Mouse (Mus musculus) heart, adult 2 months (tissue): ENCODE measurements at regions not wholly inside any gene's neighbourhood (a gene's known extent, or its start where the extent isn't known, plus 50 kb on each side); places are given as distances from the start of the nearest gene placed in this dataset.
A peak's percentile ranks its signal among the peaks of the same experiment; 100 is the strongest.

Experiments used
- DNase-seq, 2 experiments: peaks; one replicate each; pipeline ENCODE4 v3.0.0; 2021
- H3K27ac ChIP-seq: fragments of 200-600 bp; 2 replicates; pipeline ENCODE4 v1.8.1; 2022
- H3K27me3 ChIP-seq: fragments of 200-500 bp; 2 replicates; pipeline ENCODE4 v1.6.1; 2012; ENCODE audit warnings: mild to moderate bottlenecking, low read length, inconsistent platforms, mixed read lengths; ENCODE audit not compliant: control insufficient read depth, insufficient read depth
- H3K36me3 ChIP-seq: fragments of 200-500 bp; 2 replicates; pipeline ENCODE4 v1.6.1; 2012; ENCODE audit warnings: low read length, inconsistent platforms; ENCODE audit not compliant: control insufficient read depth, insufficient read depth
- H3K4me1 ChIP-seq: fragments of 200-500 bp; 2 replicates; pipeline ENCODE4 v1.6.1; 2011; ENCODE audit warnings: low read length; ENCODE audit not compliant: control insufficient read depth, insufficient read depth
- H3K4me3 ChIP-seq: fragments of 200-600 bp; 2 replicates; pipeline ENCODE4 v1.8.1; 2022
- H3K79me2 ChIP-seq: fragments of 200-500 bp; replicated peaks from 2 replicates; pipeline ENCODE4 v1.6.1; 2012; ENCODE audit warnings: mild to moderate bottlenecking, inconsistent platforms, low read length, moderate library complexity, mixed read lengths; ENCODE audit not compliant: control insufficient read depth, insufficient read depth
- H3K9ac ChIP-seq: fragments of 200-500 bp; 2 replicates; pipeline ENCODE4 v1.6.1; 2012; ENCODE audit warnings: low read depth, mild to moderate bottlenecking, control low read depth, inconsistent platforms, low read length, mixed read lengths
- CTCF ChIP-seq: fragments of 200-600 bp; IDR thresholded peaks from 2 replicates; pipeline ENCODE4 v1.8.1; 2022; ENCODE audit warnings: antibody characterized with exemption, mild to moderate bottlenecking, moderate library complexity
- EP300 ChIP-seq: fragments of 200-500 bp; IDR thresholded peaks from 2 replicates; pipeline ENCODE4 v1.6.1; 2011; ENCODE audit warnings: low read depth, low read length, control low read depth; ENCODE audit not compliant: insufficient read depth
- POLR2A ChIP-seq: fragments of 200-500 bp; IDR thresholded peaks from 2 replicates; pipeline ENCODE4 v1.6.1; 2011; ENCODE audit warnings: mild to moderate bottlenecking, low read depth, low read length, control low read depth; ENCODE audit not compliant: insufficient read depth
- WGBS: fragments of 180-500 bp; shearing (Covaris S2); methylation state at CpG from one replicate; pipeline ENCODE4 v1.1.7; 2018; 5-methylcytosine and 5-hydroxymethylcytosine counted together
- intact Hi-C: fragments of 180-260 bp; cut with DNase I; formaldehyde crosslinking; loops from one replicate; pipeline ENCODE4 v1.15.1; 2025

DNA sequence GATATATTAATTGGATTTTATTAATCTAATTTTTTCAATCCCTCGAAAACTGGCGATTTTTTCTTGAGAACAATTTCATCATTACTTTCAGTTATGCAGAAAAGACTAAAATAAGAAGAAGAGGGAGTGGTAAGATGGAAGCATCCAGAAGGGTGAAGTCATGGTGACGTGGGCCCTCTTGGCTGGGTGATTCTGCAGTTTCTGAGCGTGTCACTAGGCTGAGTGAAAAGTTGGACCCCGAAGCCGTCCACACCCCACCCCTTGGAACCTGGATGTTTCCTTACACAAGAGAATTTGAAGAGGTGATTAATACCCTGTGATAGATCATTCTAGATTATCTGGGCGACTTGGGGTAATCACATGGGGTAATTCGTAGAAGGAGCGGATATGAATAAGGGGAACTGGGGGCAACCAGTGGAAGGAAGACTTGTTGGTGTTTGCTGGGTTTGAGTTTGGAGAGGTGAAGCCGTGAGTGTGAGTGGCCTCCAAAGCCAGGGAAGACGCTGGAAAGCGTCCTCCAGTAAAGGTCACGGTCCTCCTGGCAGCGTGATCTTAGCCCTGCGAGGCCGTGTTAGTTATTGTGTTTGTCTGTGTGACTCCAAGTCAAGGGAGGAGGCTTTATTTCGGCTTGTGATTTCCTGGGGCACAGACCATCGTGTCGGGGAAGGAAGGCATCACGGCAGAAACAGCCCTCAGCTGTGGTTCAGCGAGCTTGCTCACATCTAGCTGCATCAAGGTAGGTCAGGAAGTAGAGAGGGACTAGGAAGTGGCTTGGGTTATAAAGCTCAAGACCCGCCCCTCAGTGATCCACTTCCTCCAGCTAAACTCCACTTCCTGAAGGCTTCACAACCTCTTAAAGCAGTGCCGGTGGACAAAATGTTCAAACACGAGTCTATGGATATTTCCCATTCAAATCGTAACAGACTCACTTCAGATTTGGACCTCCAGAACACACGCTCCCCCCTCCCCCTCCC is 67.0 kb downstream of the Syf2 start:
- intact Hi-C loops = no loop called here
- Histone ChIP-seq H3K4me1 (peaks cover 6% of the 10 kb centered on the region), H3K27me3 (no peaks in the 10 kb centered on the region), H3K27ac (no peak overlapping the region), H3K9ac (no peak overlapping the region), H3K79me2 (no peaks in the 10 kb centered on the region), H3K4me3 (no peak overlapping the region), H3K36me3 (no peaks in the 10 kb centered on the region)
- TF ChIP-seq CTCF = no peak
- TF ChIP-seq EP300 = no peak
- DNase-seq = peak in 1 of 2 experiments; percentile 9
- WGBS = 85% methylated on average over 26 of the region's 26 CpGs

DNA sequence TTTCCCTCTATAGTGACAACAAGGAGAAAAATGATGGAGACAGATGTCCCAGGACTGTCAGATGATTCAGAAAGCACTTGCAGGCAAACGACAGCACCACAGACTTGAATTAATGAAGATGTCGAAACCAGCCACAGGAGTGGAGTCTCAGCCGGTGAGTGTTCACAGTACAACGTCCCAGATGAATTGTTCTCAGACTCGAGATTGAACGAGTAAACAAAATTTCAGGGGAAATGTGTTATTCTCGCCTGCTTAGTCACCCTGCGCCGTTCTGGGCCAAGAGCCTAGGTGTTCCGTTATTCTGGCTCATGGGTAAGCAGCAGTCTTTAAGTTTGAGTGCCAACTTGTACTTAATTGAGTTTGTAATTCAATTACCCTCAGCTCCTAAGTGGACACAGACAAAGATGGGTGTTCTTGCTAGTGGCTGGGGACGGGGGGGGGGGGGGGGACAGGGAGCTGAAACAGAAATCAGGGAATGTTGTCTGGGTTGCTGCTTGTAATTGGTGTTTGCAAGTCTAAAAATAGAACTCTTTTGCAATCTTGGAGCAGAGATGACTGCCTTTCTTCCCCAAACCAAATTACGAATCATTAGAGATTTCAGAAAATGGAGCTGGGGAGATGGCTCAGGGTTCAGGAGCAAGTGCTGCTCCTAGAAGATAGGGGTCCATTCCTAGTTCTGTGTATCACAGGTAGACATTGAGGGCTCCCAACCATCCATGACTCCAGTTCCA is 68.4 kb downstream of the Syf2 start:
- WGBS = 50% methylated on average over 12 of the region's 12 CpGs
- peak; percentile 37 to 57 for DNase-seq

GRCm38 (mm10) chr4:135002091-135002925 is 71.6 kb downstream of the Syf2 start:
- 0 out of 2 replicates have a peak overlapping the region, but pooled peaks have one; percentile 7 for H3K27ac ChIP-seq
- peak in 1 of 2 experiments; percentile 12 for DNase-seq
- intact Hi-C loops = no loop called here
- H3K4me3 ChIP-seq = no peak overlapping the region
- no peak overlapping the region for H3K9ac ChIP-seq
- H3K36me3 ChIP-seq = no peaks in the 10 kb centered on the region
- no peaks in the 10 kb centered on the region for H3K27me3 ChIP-seq
- H3K79me2 ChIP-seq = no peaks in the 10 kb centered on the region
- H3K4me1 ChIP-seq = peaks cover 6% of the 10 kb centered on the region
- 31% methylated on average over 16 of the region's 16 CpGs for WGBS
- TF ChIP-seq CTCF (no peak), EP300 (peak; percentile 58; the same call in 1 of the 2 replicates), POLR2A (peak; percentile 53)

More for the DNA sequence above, 68.4 kb downstream of the Syf2 start:
- no peak overlapping the region for H3K9ac ChIP-seq
- no peaks in the 10 kb centered on the region for H3K79me2 ChIP-seq
- H3K36me3 ChIP-seq = no peaks in the 10 kb centered on the region
- H3K4me3 ChIP-seq = no peak overlapping the region
- peaks cover 6% of the 10 kb centered on the region for H3K4me1 ChIP-seq
- no peak overlapping the region for H3K27ac ChIP-seq
- H3K27me3 ChIP-seq = no peaks in the 10 kb centered on the region
- intact Hi-C loops = no loop called here
- TF ChIP-seq CTCF = no peak
- no peak for TF ChIP-seq POLR2A
- no peak for TF ChIP-seq EP300

- intact Hi-C loops = no loop called here
- H3K27ac ChIP-seq = no peak overlapping the region
Observed at GRCm38 (mm10) chr4:135011365-135011764, 80.7 kb downstream of the Syf2 start.

DNA sequence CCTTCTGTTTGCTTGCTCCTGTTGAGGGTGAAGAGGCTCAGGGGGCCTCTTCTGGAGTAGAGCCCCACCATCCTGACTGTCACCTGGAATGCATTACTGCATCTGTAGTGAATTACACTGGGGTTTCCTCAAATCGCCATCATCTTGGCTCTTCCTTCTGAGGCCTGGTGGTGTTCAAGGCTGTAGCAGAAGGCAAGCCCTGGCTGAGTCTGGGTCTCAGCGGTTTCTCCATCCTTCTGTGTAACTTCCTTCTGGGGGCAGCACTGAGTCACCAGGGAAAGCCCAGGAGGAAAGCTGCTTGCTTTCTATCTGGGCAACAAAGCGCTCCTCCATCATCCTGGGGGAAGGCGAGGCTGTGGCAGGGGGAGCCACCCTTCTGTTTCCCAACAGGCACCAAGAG is 82.2 kb downstream of the Syf2 start:
- H3K9ac ChIP-seq = no peak overlapping the region
- H3K79me2 ChIP-seq = no peaks in the 10 kb centered on the region
- no peak overlapping the region for H3K4me3 ChIP-seq
- H3K36me3 ChIP-seq = no peaks in the 10 kb centered on the region
- 86% methylated on average over 4 of the region's 4 CpGs for WGBS
- no peak for TF ChIP-seq POLR2A
- TF ChIP-seq EP300 = no peak
- TF ChIP-seq CTCF = no peak
- no peaks in the 10 kb centered on the region for H3K4me1 ChIP-seq
- H3K27me3 ChIP-seq = no peaks in the 10 kb centered on the region
- H3K27ac ChIP-seq = no peak overlapping the region
- DNase-seq = no peak
- intact Hi-C loops = no loop called here

More at GRCm38 (mm10) chr4:135011365-135011764, 80.7 kb downstream of the Syf2 start:
- Histone ChIP-seq H3K36me3 (no peaks in the 10 kb centered on the region), H3K4me3 (no peak overlapping the region), H3K9ac (no peak overlapping the region), H3K27me3 (no peaks in the 10 kb centered on the region), H3K4me1 (no peaks in the 10 kb centered on the region), H3K79me2 (no peaks in the 10 kb centered on the region)
- 73% methylated on average over 6 of the region's 6 CpGs for WGBS
- DNase-seq = no peak
- TF ChIP-seq CTCF (0 out of 2 replicates have a peak, but pooled peaks have one; percentile 11), POLR2A (no peak), EP300 (no peak)
